Mouse (Mus musculus) testis, adult 2 months (tissue): ENCODE results near the gene Tmem54. TPM values are rescaled to one million over a fixed set of nuclear protein-coding genes. Genes with fewer than 3 reads are reported as not detected.

Experiments
- H3K27ac ChIP-seq: fragments of 200-500 bp; 2 replicates; pipeline ENCODE4 v1.5.1; 2012; ENCODE audit warnings: low read depth, low read length; ENCODE audit not compliant: control insufficient read depth, insufficient read depth
- H3K27me3 ChIP-seq: fragments of 200-500 bp; 2 replicates; pipeline ENCODE4 v1.6.1; 2012; ENCODE audit warnings: mild to moderate bottlenecking, low read length, moderate library complexity; ENCODE audit not compliant: control insufficient read depth, insufficient read depth
- H3K36me3 ChIP-seq: fragments of 200-500 bp; 2 replicates; pipeline ENCODE4 v1.6.1; 2012; ENCODE audit warnings: mild to moderate bottlenecking, low read length; ENCODE audit not compliant: control insufficient read depth, insufficient read depth
- H3K4me1 ChIP-seq: fragments of 200-500 bp; 2 replicates; pipeline ENCODE4 v1.6.1; 2012; ENCODE audit warnings: low read length; ENCODE audit not compliant: control insufficient read depth, insufficient read depth
- H3K4me3 ChIP-seq: fragments of 200-500 bp; 2 replicates; pipeline ENCODE4 v1.5.1; 2012; ENCODE audit warnings: low read depth, mild to moderate bottlenecking, low read length, moderate library complexity, mixed read lengths; ENCODE audit not compliant: control insufficient read depth
- CTCF ChIP-seq: fragments of 200-500 bp; IDR thresholded peaks from 2 replicates; pipeline ENCODE4 v1.5.1; 2012; ENCODE audit warnings: low read depth, mild to moderate bottlenecking, inconsistent platforms, low read length, moderate library complexity; ENCODE audit not compliant: control insufficient read depth, insufficient read depth, insufficient replicate concordance
- POLR2A ChIP-seq: fragments of 200-500 bp; IDR thresholded peaks from 2 replicates; pipeline ENCODE4 v1.6.1; 2012; ENCODE audit warnings: low read depth, mild to moderate bottlenecking, inconsistent platforms, low read length, moderate library complexity; ENCODE audit not compliant: control insufficient read depth
- polyA plus RNA-seq: library from polyadenylated mRNA; depleted of rRNA; stranded (reverse); fragments of >200 nt; gene quantifications from 2 replicates; pipeline ENCODE4 v1.2.3, GENCODE M21; 2012

Tmem54 gene
- polyA plus RNA-seq, 1 experiment, result 0.42 TPM

- H3K4me1 ChIP-seq, result peaks cover 5% of the 10 kb centered on the region
- no peak for TF ChIP-seq CTCF
- no peak for TF ChIP-seq POLR2A
- H3K4me3 ChIP-seq, result no peak overlapping the region
- H3K36me3 ChIP-seq, result peaks cover 2% of the 10 kb centered on the region; the same call in 1 of the 2 replicates
- H3K27me3 ChIP-seq, result no peaks in the 10 kb centered on the region
- no peak overlapping the region for H3K27ac ChIP-seq
These were observed 42.9 kb upstream of the Tmem54 start for GRCm38 (mm10) chr4:129062281-129063075.

DNA sequence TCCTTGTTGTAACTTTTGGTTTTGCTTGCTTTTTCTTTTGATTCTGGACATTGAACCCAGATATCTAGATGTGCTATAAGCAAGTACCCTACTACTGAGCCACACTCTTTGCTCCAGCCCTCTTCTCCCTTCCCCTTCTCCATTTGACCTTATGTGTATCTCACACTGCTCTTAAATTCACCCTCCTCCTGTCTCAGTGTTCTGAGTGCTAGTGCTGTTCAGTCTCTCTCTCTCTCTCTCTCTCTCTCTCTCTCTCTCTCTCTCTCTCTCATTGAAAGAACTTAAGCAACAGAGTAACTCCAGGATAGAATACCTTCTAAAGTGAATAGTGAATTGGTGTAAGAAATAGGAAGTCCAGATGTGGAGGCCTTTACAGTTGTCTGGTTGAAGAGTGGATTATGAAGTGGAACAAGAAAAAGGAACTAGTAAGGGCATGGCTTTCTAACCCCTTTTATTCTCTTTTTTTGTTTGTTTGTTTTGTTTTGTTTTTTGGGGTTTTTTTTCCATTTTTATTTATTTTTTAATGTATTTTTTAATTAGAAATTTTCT is 39.6 kb upstream of the Tmem54 start:
- H3K27me3 ChIP-seq, result no peaks in the 10 kb centered on the region
- no peak overlapping the region for H3K27ac ChIP-seq
- H3K4me3 ChIP-seq, result no peak overlapping the region
- no peaks in the 10 kb centered on the region; the same call in 1 of the 2 replicates for H3K4me1 ChIP-seq
- no peaks in the 10 kb centered on the region for H3K36me3 ChIP-seq
- TF ChIP-seq POLR2A (no peak), CTCF (no peak)

GRCm38 (mm10) chr4:129067638-129068415 is 37.5 kb upstream of the Tmem54 start:
- no peak overlapping the region for H3K4me3 ChIP-seq
- H3K27ac ChIP-seq, result no peak overlapping the region
- TF ChIP-seq CTCF (no peak), POLR2A (no peak)
- no peaks in the 10 kb centered on the region for H3K27me3 ChIP-seq
- no peaks in the 10 kb centered on the region for H3K4me1 ChIP-seq
- H3K36me3 ChIP-seq, result peaks cover 2% of the 10 kb centered on the region; the same call in 1 of the 2 replicates

DNA sequence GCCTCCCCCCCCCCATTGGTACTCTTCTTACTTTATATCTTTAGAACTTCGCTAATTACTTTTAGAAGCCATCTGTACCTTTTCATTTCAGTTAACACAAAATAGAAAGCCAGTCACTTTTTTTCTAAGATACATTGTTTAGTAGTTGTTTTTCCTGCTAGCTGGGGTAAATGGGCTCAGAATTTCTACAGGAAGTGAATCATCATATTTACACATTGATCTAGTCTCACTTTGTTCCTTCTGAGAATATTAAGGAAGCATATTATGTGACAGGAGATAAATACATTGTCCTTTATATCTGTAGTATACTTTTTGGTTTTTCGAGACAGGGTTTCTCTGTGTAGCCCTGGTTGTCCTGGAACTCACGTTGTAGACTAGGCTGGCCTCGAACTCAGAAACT is 36.5 kb upstream of the Tmem54 start:
- Histone ChIP-seq H3K4me3 (no peak overlapping the region), H3K27me3 (no peaks in the 10 kb centered on the region), H3K36me3 (peaks cover 2% of the 10 kb centered on the region), H3K4me1 (no peaks in the 10 kb centered on the region), H3K27ac (no peak overlapping the region)
- TF ChIP-seq CTCF (no peak), POLR2A (no peak)

GRCm38 (mm10) chr4:129079126-129079525 is 26.2 kb upstream of the Tmem54 start:
- TF ChIP-seq POLR2A, result no peak
- TF ChIP-seq CTCF, result no peak
- no peak overlapping the region for H3K4me3 ChIP-seq
- no peaks in the 10 kb centered on the region for H3K27me3 ChIP-seq
- no peaks in the 10 kb centered on the region for H3K4me1 ChIP-seq
- no peak overlapping the region for H3K27ac ChIP-seq
- H3K36me3 ChIP-seq, result peaks cover 7% of the 10 kb centered on the region

- Histone ChIP-seq H3K36me3 (peaks cover 5% of the 10 kb centered on the region; the same call in 1 of the 2 replicates), H3K4me1 (no peaks in the 10 kb centered on the region), H3K27ac (no peak overlapping the region), H3K4me3 (no peak overlapping the region), H3K27me3 (no peaks in the 10 kb centered on the region)
- TF ChIP-seq POLR2A, result no peak
- TF ChIP-seq CTCF, result no peak
These were observed 24.3 kb upstream of the Tmem54 start for GRCm38 (mm10) chr4:129081041-129081440.

DNA sequence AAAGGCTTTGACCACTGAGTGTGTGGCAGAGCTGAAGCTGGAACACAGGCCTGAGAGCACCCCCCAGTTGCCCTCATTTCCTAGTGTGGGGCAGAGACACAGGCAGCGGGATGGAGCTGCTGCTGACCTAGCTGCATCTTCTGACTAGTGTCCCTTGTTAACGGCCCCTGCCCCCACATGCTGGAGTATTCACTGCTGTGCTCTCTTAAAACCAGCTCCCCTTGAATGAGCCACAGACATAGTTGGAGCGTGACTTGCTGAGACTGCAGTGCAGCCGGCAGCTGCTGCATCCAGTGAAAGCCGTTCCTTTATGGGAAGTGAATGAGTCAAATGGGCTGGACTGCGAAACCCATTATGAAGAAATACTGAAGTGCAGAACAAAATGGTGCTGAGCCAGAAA is 23.8 kb upstream of the Tmem54 start:
- H3K36me3 ChIP-seq, result peaks cover 4% of the 10 kb centered on the region; the same call in 1 of the 2 replicates
- H3K4me1 ChIP-seq, result no peaks in the 10 kb centered on the region
- no peak overlapping the region for H3K4me3 ChIP-seq
- TF ChIP-seq CTCF (no peak), POLR2A (no peak)
- H3K27ac ChIP-seq, result no peak overlapping the region
- H3K27me3 ChIP-seq, result no peaks in the 10 kb centered on the region
